Mouse (Mus musculus): ENCODE data around the gene Rbmx.

- TF ChIP-seq CTCF (IDR thresholded peaks at IDR 0.05; ENCODE audit: borderline replicate concordance, control insufficient read depth, extremely low read depth, insufficient read depth, low read length, poor library complexity) = no peak
- no peak for TF ChIP-seq POLR2A (IDR thresholded peaks at IDR 0.05; ENCODE audit: control insufficient read depth, extremely low read depth, insufficient read depth, low read length, poor library complexity)
Measured at GRCm38 (mm10) chrX:57339220-57339619, 53.6 kb downstream of the Rbmx start.

Data from thymus, adult 2 months (tissue).